ENCODE assay signal across 13 mouse cellular contexts in the genomic region with DNA sequence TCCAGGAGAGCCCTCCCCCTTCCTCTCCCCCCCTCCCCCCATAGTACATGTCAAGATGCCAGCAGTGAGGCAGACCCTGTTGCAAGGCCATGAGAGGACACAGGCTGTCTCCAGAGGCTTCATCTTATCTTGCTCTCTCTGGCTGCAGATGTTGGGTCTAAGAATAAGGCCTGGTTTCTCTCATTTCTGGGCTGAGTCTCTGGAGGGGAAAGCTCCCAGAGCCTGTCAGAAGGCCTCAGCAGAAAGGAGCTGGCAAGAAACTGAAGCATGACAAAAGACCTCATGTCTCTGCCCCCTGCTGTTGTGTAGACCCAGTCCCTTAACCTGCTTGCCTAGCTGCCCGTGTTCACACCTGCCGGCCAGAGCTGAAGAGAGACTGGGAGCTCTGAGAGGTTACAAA. TPM values are rescaled to one million over a fixed set of nuclear protein-coding genes. Genes with fewer than 3 reads are reported as not detected.
DNase-seq lines count a peak whose midpoint lies in the region; ATAC-seq lines count a peak whose summit lies in the region.
"Had no signal": no experiment of that assay in that cellular context is flagged by ENCODE, and none has a peak within 500 bp of the region (broad histone marks: within the 10 kb centered on the region; RNA-seq: fewer than 3 reads in every experiment).

No protein-coding gene starts in this region.

- H3K9me3 ChIP-seq in kidney, embryonic 14.5 days (ENCODE audit: control insufficient read depth, low read length), result no peaks in the 10 kb centered on the region
- no peaks in the 10 kb centered on the region for H3K9me3 ChIP-seq in heart, embryonic 10.5 days
- no peaks in the 10 kb centered on the region for H3K9me3 ChIP-seq in limb, embryonic 13.5 days

- H3K27ac ChIP-seq in kidney, embryonic 14.5 days (ENCODE audit: low read depth, low read length), result peak overlapping the region; percentile 61; the same call in 1 of the 2 replicates
- peak overlapping the region; percentile 77 for H3K27ac ChIP-seq in heart, embryonic 10.5 days
- H3K27ac ChIP-seq in limb, embryonic 13.5 days, result peak overlapping the region; percentile 87

- H3K4me3 ChIP-seq in kidney, embryonic 14.5 days (ENCODE audit: low read length), result no peak overlapping the region
- no peak overlapping the region for H3K4me3 ChIP-seq in heart, embryonic 10.5 days
- no peak overlapping the region for H3K4me3 ChIP-seq in limb, embryonic 13.5 days

- H3K27me3 ChIP-seq in kidney, embryonic 14.5 days (ENCODE audit: control insufficient read depth, insufficient read depth, low read length), result no peaks in the 10 kb centered on the region
- H3K27me3 ChIP-seq in heart, embryonic 10.5 days (ENCODE audit: insufficient read depth, poor library complexity, severe bottlenecking), result no peaks in the 10 kb centered on the region
- no peaks in the 10 kb centered on the region for H3K27me3 ChIP-seq in limb, embryonic 13.5 days

- 64% methylated on average over 2 of the region's 2 CpGs for WGBS in kidney, embryonic 14.5 days
- WGBS in heart, embryonic 10.5 days, result 61% methylated on average over 2 of the region's 2 CpGs
- WGBS in limb, embryonic 13.5 days, result 66% methylated on average over 2 of the region's 2 CpGs

- peak overlapping the region; percentile 13; the same call in 1 of the 2 replicates for H3K9ac ChIP-seq in kidney, embryonic 14.5 days (ENCODE audit: low read depth, low read length)
- H3K9ac ChIP-seq in limb, embryonic 13.5 days, result no peak overlapping the region

- H3K36me3 ChIP-seq in kidney, embryonic 14.5 days (ENCODE audit: control insufficient read depth, insufficient read depth, low read length), result no peaks in the 10 kb centered on the region
- H3K36me3 ChIP-seq in heart, embryonic 10.5 days, result no peaks in the 10 kb centered on the region
- no peaks in the 10 kb centered on the region for H3K36me3 ChIP-seq in limb, embryonic 13.5 days

- peaks cover 27% of the 10 kb centered on the region for H3K4me1 ChIP-seq in kidney, embryonic 14.5 days (ENCODE audit: control insufficient read depth, insufficient read depth, low read length)
- peaks cover 51% of the 10 kb centered on the region for H3K4me1 ChIP-seq in heart, embryonic 10.5 days
- peaks cover 61% of the 10 kb centered on the region for H3K4me1 ChIP-seq in limb, embryonic 13.5 days

- no peak for DNase-seq in kidney, postnatal 14 days
- peak; percentile 76 for DNase-seq in MN1 (ENCODE audit: low spot score)
- DNase-seq in heart, embryonic 10.5 days (ENCODE audit: low spot score), result no peak
- no peak for DNase-seq in adrenal gland, postnatal 36 days
- no peak for DNase-seq in spleen, adult 18-20 months
- no peak for DNase-seq in layer of hippocampus, adult 18-20 months (ENCODE audit: low spot score in 2 of 2)
- DNase-seq: adrenal gland, postnatal 25 days; kidney, postnatal 10 days; thymus, postnatal 14 days had no signal

- H3K4me2 ChIP-seq in kidney, embryonic 14.5 days (replicated peaks; ENCODE audit: low read depth, low read length), result no peak overlapping the region
- H3K4me2 ChIP-seq in limb, embryonic 13.5 days (replicated peaks), result no peak overlapping the region

- ATAC-seq in kidney, embryonic 14.5 days (ENCODE audit: low FRiP score, low TSS enrichment), result no peak
- ATAC-seq in limb, embryonic 13.5 days (ENCODE audit: low FRiP score, low read depth), result no peak

RNA-seq across cellular contexts. Expression of gene B4galt1, which starts 19.5 kb away (rescaled TPM):
- polyA plus RNA-seq in kidney, embryonic 14.5 days (2014; fragmentation: Nextera tagmentation; extraction: Ambion mirVana), result 36.0 and 45.8 TPM in 2 replicates
- 38.1 and 47.1 TPM in 2 replicates for polyA plus RNA-seq in heart, embryonic 10.5 days (2016; fragmentation: Nextera tagmentation; extraction: Ambion mirVana)
- polyA plus RNA-seq in limb, embryonic 13.5 days (2015; fragmentation: Nextera tagmentation; extraction: Ambion mirVana), result 40.5 and 41.2 TPM in 2 replicates
- total RNA-seq in adrenal gland, postnatal 36 days (2021), result 10 to 100 TPM; 75.7 to 89.5 TPM
- 1 to 10 TPM; 7.0 to 7.6 TPM for total RNA-seq in layer of hippocampus, adult 18-20 months (2021)

RNA-seq across cellular contexts. Expression of gene Spink4, which starts 46.5 kb away (rescaled TPM):
- polyA plus RNA-seq in kidney, embryonic 14.5 days (2014; fragmentation: Nextera tagmentation; extraction: Ambion mirVana), result not detected in 2 replicates
- 6.2 and 10.2 TPM in 2 replicates for polyA plus RNA-seq in heart, embryonic 10.5 days (2016; fragmentation: Nextera tagmentation; extraction: Ambion mirVana)
- not detected in 2 replicates for polyA plus RNA-seq in limb, embryonic 13.5 days (2015; fragmentation: Nextera tagmentation; extraction: Ambion mirVana)
- 10 to 100 TPM in 1 of 2 experiments, not detected in 1; 12.8 TPM for total RNA-seq in adrenal gland, postnatal 36 days (2021)
- total RNA-seq in layer of hippocampus, adult 18-20 months (2021), result not detected
- total RNA-seq: left cerebral cortex, postnatal 4 days; midbrain, postnatal 0 days had no signal
- polyA plus RNA-seq: midbrain, postnatal 0 days had no signal
